Mouse (Mus musculus) embryo, embryonic 11.5 days (tissue): ENCODE measurements around the gene Anp32a.

ENCODE experiments used
- DNase-seq: peaks from one replicate; pipeline ENCODE4 v3.0.0-alpha.2; 2012; ENCODE audit warnings: low read depth, low spot score

Anp32a gene

GRCm38 (mm10) chr9:62341123-62341486 lies at the start of gene Anp32a:
TSS of gene Anp32a (plus strand) at chr9:62341293.
- peak; percentile 89 for DNase-seq

DNA sequence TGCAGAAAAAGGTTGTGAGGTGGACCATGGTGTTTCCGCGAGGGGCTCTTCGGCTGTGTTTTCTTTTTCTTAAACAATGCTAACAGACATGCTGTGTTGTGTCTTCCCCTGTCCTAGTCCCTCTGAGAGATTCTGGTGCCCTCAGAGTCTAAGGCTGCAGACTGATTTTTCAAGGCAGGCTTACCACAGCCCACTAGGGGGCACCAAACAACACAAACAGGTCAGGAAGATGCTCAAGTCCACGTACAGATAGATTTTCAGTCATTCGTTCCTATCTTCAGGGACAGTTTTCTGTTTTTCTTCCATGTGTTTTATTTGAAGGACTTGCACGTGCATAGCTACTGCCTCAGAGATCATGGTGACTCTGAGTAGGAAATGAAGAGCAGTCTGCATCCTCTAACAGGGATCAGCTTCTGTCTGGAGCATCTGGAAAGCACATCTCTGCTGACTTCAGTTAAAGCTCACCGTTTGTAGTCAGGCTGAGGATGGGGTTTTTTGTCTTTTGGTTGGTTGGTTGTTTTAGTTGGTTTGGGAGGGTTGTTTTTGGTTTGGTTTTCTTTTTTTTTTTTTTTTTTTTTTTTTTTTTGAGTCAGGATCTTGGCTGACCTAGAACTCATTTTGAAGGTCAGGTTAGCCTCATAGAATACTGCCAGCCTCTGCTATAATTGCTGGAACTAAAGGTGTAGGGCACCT lies 45.9 kb upstream of the Anp32a start:
- peak; percentile 77 for DNase-seq

GRCm38 (mm10) chr9:62296891-62297290 lies 44.2 kb upstream of the Anp32a start:
- DNase-seq = no peak

DNA sequence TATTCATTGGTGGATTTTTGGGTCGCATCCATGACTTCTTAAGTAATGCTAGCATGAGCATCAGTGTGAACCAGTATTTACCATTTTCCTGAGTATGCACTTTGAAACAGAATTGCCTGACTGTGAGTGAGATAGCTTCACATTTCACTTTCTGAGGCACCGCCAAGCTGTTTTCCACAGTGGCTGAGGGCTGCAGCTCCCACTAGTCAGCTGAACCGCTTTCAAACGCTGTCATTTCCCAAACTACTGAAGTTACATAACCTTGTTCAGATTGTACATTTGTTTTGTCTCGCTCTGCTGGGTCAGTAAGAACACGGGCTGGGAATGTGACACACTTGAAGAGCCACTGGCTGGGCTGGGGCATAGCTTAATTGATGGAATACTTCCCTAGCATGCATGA lies 25.5 kb upstream of the Anp32a start:
- DNase-seq = no peak

GRCm38 (mm10) chr9:62318729-62319128 lies 22.4 kb upstream of the Anp32a start:
- no peak for DNase-seq

GRCm38 (mm10) chr9:62323816-62324215 lies 17.3 kb upstream of the Anp32a start:
- no peak for DNase-seq

GRCm38 (mm10) chr9:62325965-62326364 lies 15.1 kb upstream of the Anp32a start:
- no peak for DNase-seq

DNA sequence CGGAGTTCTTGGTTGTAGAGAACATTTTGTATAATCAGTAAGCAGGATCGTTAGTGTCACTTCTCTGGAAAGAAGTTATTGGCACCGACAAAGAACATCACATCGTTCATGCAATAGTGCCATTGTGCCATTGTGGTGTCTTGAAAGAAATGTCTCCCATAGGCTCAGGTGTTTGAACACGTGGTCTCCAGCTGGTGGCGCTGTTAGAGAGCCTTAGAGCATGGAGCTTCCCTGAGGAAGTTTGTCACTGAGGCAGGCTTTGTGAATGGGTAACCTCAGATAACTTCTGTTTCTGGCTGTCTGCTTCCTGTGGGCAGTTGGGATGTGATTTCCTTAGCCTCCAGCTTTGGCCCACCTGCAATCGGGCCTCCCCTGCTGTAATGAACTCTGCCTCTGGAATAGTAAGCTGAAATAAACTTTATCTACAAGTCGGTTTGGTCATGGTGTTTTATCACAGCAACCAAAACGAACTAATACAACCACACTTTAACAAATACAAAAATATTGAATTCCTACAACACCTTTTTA lies 6.7 kb upstream of the Anp32a start:
- DNase-seq = no peak

- no peak for DNase-seq
Measured at GRCm38 (mm10) chr9:62335396-62335795, 5.7 kb upstream of the Anp32a start.

DNA sequence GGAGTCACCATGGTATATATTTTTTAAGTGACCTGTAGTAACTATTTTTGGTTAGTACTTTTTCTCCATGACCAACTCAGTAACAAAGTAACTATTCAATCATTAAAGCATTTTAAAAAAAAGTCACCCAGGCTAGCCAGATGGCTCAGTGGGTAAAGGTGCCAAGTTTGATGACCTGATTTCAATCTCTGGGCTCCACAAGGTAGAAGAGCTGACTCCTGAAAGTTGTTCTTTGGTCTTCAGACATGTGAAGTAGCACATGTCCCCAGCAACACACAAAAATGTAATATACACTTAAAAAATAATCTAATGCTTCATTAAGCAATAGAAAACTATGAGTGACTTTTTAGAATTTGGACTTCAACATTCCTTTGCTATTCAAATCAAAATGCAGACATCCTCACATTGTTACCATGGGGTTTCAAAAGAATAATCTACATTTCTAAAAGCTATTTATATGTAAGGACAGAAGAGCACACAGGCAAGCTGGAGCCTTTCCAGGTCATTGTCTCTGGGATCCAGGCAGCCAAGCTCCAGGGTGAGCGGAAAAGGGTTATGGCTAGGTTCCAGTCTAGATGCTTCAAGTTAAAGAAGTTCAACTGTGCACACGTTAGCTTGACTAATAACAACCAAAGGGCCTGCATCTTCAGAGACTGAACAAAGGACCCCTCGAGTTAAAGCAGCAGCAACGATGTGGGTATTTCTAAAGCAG lies 3.0 kb upstream of the Anp32a start:
- DNase-seq = no peak

DNA sequence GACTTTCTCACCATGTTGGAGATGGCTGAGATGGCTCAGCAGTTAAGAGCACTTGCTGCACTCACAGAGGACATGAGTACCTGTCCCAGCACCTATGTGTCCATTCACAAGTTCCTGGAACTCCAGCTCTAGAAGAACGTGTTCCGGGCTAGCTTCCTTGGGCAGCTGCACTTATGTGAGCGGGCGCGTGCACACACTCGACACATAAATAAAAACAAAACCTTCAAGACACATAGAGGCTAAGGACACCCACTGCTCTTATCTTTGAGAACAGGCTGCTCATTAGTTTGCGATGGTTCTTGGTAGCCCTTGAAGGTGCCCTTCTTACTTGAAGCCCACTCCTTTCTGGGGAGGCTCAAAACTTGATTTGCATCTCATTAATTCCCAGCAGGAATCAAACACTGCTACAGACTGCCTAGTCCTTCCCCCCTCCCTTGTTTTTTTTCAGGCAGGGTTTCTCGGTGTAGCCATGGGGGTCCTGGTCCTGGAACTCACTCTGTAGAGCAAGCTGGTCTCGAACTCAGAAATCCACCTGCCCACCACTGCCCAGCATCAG lies 2.4 kb upstream of the Anp32a start:
- no peak for DNase-seq

DNA sequence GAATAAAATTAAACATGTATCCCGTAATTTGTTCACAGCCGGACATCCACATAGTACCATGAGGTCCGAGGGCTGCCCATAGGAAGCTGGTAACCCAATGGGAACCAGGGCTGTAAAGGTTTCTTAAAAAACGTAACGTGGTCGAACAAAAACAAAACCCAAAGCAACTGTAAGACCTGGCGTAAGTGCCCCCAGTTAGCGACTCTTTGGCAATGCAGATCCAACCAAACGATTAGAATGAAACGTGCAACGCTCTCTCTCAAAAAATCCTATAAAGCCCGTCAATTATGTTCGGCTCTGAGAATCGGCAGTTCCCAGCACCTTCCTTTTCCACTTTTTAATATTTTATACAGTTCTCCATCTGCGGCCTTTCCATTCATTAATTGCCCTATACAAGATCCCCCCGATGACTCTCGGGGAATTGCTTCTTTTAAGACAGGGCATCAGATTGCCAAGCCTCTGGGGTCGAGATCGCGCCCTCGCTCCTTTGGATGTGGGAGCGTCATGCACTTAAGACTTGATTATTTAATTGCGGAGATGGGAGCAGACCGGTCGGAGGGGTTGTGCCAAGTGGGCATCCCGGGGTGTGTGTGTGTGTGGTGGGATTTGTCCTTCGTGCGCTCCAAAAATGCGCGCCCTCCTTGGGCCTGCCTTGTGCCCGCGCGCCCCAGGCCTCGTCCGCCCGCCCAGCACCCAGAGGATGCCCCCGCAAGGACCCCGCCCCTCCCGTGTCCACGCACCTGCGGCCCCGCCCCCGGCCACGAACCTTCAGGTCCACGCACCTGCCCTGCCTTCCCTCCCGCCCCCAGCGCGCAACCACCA lies 581 bp upstream of the Anp32a start:
- no peak for DNase-seq

DNA sequence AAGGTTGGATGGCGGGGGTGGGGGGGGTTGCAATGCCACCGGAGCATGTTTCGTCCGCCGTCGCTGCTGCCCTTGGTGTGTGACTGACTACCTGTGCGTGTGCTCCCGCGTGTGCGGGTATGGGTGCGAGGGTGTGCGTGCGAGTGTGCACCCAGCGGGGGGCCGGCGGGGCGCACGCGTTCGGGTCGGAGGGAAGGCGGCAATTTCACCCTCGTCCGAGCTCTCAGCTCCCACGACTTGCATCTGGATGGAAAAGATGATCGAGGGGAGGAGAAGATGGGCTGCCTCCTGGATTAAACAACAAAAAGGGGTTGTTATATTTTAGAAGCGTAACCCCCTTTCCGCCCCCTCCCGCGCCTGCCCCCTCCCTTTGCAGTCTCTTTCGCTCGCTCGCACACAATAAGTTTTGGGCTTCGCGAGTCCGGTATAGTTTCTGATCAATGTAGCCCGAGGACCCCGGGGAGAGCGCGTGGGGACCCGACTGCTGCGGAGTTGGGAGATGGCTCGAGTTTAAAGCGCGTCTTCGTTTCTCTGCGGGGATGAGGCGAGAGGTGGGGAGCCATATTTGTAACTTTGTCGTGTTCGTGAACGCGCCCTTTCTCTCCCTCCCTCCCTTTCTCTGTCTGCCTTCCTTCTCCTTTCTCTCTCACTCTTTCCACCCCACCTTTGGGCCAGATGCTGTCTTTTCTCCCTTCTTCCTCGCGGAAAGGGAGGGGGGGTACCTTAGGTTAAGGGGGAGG lies 778 bp downstream of the Anp32a start:
- DNase-seq = peak; percentile 17

DNA sequence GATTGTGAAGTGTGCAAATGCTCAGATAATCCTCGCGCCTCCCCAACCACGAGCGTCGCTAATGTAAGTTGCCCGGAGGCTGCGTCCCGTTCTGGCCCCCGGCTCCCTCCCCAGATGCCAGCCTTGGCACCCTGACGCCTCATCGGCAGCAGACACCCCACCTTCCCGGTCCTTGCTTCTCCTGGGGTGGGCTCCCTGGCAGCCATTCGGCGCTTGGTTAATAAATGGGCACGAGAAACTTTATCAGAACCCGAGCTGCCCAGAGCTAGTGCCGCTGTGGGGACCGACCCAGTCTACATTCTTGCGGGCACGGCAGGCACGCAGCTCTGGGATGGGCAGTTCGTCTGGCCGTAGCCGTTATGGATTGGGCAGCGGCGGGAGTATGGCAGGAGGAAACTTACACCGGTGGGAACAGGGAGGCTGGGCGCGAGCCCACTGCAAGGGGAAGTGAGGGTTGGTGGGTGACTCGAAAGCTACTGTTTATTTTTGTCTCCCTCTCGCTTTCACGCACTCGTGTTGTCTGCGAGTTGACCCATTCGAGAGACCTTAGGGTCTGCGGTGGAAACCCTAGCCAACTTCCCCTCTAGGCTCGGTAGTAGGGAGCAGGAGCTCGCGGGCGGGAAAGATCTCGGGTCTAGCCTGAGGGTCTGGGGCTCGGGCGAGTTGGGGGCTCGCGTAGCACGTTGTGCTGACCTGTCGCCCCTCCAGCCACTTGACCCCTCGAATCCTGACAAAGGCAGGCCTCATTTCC lies 1.5 kb downstream of the Anp32a start:
- DNase-seq = peak; percentile 32

DNA sequence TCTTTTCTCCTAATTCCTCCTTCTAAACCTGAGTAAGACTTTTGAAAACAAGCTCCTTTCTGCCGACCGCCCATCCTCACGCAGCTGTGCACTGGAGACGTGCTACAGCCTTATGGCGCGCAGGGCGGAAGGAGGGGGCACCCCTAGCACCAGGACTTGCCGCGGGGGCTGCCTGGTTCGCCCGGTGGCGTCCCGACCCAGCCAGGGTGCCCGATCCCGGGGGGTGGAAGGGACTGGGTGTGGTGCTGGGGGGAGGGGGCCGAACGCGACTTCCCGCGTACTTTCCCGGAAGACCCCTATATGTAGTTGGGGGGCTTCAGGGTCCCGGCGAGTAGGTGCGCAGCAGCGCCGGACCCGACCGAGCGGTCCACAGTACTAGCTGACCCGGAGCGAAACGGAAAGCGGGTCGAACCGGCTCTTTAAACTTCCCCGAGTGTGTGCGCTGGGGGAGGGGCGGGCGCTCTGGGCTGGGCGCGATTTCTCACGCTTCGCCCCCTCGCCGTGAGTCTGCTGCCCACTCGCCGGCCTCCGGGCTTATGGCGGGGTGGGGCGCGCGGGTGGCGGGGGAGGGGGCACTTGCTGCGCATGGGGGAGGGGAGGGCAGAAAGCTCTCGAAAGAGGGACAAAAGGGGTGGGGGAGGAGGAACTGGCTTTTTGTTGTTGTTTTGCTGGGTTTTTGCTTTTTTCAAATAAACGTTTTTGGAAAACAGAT lies 2.3 kb downstream of the Anp32a start:
- peak; percentile 44 for DNase-seq

DNA sequence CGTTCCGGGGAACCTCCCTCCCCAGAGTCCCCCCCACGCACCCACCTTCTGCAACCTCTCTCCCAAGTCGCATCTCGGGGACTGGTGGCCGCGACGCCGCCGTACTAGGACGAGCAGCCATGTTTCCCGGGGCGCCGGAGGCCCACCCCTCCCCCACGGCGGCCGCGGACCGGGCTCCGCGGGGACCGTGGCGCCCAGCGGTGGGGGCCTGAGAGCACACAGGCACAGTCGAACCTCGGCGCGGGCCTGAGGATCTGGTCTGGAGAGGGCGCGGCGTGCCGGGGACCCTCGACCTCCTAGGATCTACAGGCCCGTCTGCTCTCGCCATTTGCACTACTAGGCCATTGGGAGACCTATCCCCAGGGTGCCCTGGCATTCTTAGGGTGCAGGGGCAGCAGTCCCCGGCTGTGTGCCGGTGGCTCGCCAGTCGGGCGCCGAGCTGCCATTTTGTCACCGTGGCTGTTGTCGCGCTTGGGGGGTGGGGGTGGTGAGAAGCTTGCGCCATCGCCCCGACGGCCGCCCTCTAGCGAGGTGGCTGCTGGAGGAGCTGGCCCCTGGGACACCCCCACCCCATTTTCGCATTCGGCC lies 2.9 kb downstream of the Anp32a start:
- no peak for DNase-seq

- no peak for DNase-seq
Measured at GRCm38 (mm10) chr9:62344545-62344944, 3.5 kb downstream of the Anp32a start.

GRCm38 (mm10) chr9:62345081-62345481 lies 4.0 kb downstream of the Anp32a start:
- no peak for DNase-seq

- no peak for DNase-seq
Measured at GRCm38 (mm10) chr9:62345633-62346387, 4.7 kb downstream of the Anp32a start.
